In genomic region chr1:177744521-177745325, GRCm38 (mm10) we compare ENCODE assay signal across 27 mouse cellular contexts. TPM values are rescaled to one million over a fixed set of nuclear protein-coding genes. Genes with fewer than 3 reads are reported as not detected.
DNase-seq lines count a peak whose midpoint lies in the region; ATAC-seq and TF ChIP-seq lines count a peak whose summit lies in the region.
"Had no signal": no experiment of that assay in that cellular context is flagged by ENCODE, and none has a peak within 500 bp of the region (broad histone marks: within the 10 kb centered on the region; RNA-seq: fewer than 3 reads in every experiment).

No protein-coding gene starts in this region.

- H3K4me3 ChIP-seq in kidney, embryonic 14.5 days (ENCODE audit: low read length), result no peak overlapping the region
- H3K4me3 ChIP-seq in midbrain, embryonic 11.5 days (ENCODE audit: low read depth, low read length), result no peak overlapping the region
- no peak overlapping the region for H3K4me3 ChIP-seq in midbrain, embryonic 10.5 days
- H3K4me3 ChIP-seq in kidney, postnatal 0 days (replicated peaks; ENCODE audit: low read depth, low read length), result no peak overlapping the region
- no peak overlapping the region for H3K4me3 ChIP-seq in forebrain, embryonic 15.5 days
- H3K4me3 ChIP-seq: embryonic facial prominence, embryonic 13.5 days; hindbrain, embryonic 13.5 days; left cerebral cortex, adult 2 months; limb, embryonic 10.5 days; midbrain, embryonic 12.5 days had no signal

- no peaks in the 10 kb centered on the region for H3K27me3 ChIP-seq in kidney, embryonic 14.5 days (ENCODE audit: control insufficient read depth, insufficient read depth, low read length)
- H3K27me3 ChIP-seq in midbrain, embryonic 11.5 days (ENCODE audit: control insufficient read depth, insufficient read depth, low read length), result no peaks in the 10 kb centered on the region
- H3K27me3 ChIP-seq in midbrain, embryonic 10.5 days (ENCODE audit: low read depth, poor library complexity, severe bottlenecking), result no peaks in the 10 kb centered on the region
- no peaks in the 10 kb centered on the region for H3K27me3 ChIP-seq in kidney, postnatal 0 days (ENCODE audit: insufficient read depth, low read length)
- no peaks in the 10 kb centered on the region for H3K27me3 ChIP-seq in forebrain, embryonic 15.5 days
- H3K27me3 ChIP-seq: embryonic facial prominence, embryonic 13.5 days; hindbrain, embryonic 13.5 days; midbrain, embryonic 12.5 days had no signal

- no peaks in the 10 kb centered on the region for H3K4me1 ChIP-seq in kidney, embryonic 14.5 days (ENCODE audit: control insufficient read depth, insufficient read depth, low read length)
- no peaks in the 10 kb centered on the region for H3K4me1 ChIP-seq in midbrain, embryonic 11.5 days (ENCODE audit: control insufficient read depth, insufficient read depth, low read length)
- H3K4me1 ChIP-seq in midbrain, embryonic 10.5 days, result no peaks in the 10 kb centered on the region
- H3K4me1 ChIP-seq in kidney, postnatal 0 days (replicated peaks; ENCODE audit: insufficient read depth, low read length), result no peaks in the 10 kb centered on the region
- H3K4me1 ChIP-seq in forebrain, embryonic 15.5 days, result no peaks in the 10 kb centered on the region
- H3K4me1 ChIP-seq: embryonic facial prominence, embryonic 13.5 days; hindbrain, embryonic 13.5 days; limb, embryonic 10.5 days; midbrain, embryonic 12.5 days had no signal

- H3K27ac ChIP-seq in kidney, embryonic 14.5 days (ENCODE audit: low read depth, low read length), result no peak overlapping the region
- H3K27ac ChIP-seq in midbrain, embryonic 11.5 days (ENCODE audit: low read depth, low read length), result no peak overlapping the region
- no peak overlapping the region for H3K27ac ChIP-seq in midbrain, embryonic 10.5 days (replicated peaks)
- no peak overlapping the region for H3K27ac ChIP-seq in kidney, postnatal 0 days
- no peak overlapping the region for H3K27ac ChIP-seq in forebrain, embryonic 15.5 days (replicated peaks)
- H3K27ac ChIP-seq: embryonic facial prominence, embryonic 13.5 days; hindbrain, embryonic 13.5 days; left cerebral cortex, adult 2 months; limb, embryonic 10.5 days; macrophage; midbrain, embryonic 12.5 days had no signal

- no peaks in the 10 kb centered on the region for H3K36me3 ChIP-seq in kidney, embryonic 14.5 days (ENCODE audit: control insufficient read depth, insufficient read depth, low read length)
- no peaks in the 10 kb centered on the region for H3K36me3 ChIP-seq in midbrain, embryonic 11.5 days (ENCODE audit: control insufficient read depth, insufficient read depth, low read length)
- H3K36me3 ChIP-seq in midbrain, embryonic 10.5 days, result 0 out of 2 replicates have a peak, but pooled peaks cover 5% of the 10 kb centered on the region
- no peaks in the 10 kb centered on the region for H3K36me3 ChIP-seq in kidney, postnatal 0 days (ENCODE audit: insufficient read depth, low read length)
- no peaks in the 10 kb centered on the region for H3K36me3 ChIP-seq in forebrain, embryonic 15.5 days
- H3K36me3 ChIP-seq: embryonic facial prominence, embryonic 13.5 days; midbrain, embryonic 12.5 days had no signal

- no peak for TF ChIP-seq CTCF in kidney, postnatal 0 days (IDR thresholded peaks at IDR 0.05; ENCODE audit: low read depth)

- no peak overlapping the region for H3K4me2 ChIP-seq in kidney, embryonic 14.5 days (replicated peaks; ENCODE audit: low read depth, low read length)
- H3K4me2 ChIP-seq in midbrain, embryonic 11.5 days, result no peak overlapping the region
- H3K4me2 ChIP-seq in kidney, postnatal 0 days (ENCODE audit: low read length), result no peak overlapping the region
- no peak overlapping the region for H3K4me2 ChIP-seq in forebrain, embryonic 15.5 days (replicated peaks)
- H3K4me2 ChIP-seq: embryonic facial prominence, embryonic 13.5 days; heart, embryonic 11.5 days; hindbrain, embryonic 13.5 days; midbrain, embryonic 12.5 days had no signal

- peak; percentile 30 for DNase-seq in kidney, adult 11 months
- DNase-seq in midbrain, embryonic 11.5 days (ENCODE audit: low spot score, missing footprints), result peak; percentile 19
- DNase-seq in midbrain, embryonic 10.5 days (ENCODE audit: low spot score), result no peak
- peak; percentile 15 for DNase-seq in kidney, postnatal 0 days (ENCODE audit: low spot score)
- DNase-seq in urinary bladder, adult 18-20 months (ENCODE audit: low spot score in 2 of 2), result no peak
- no peak for DNase-seq in urinary bladder, postnatal 14 days (ENCODE audit: low spot score)
- DNase-seq: adrenal gland, postnatal 10 days; cerebellum, adult 9-11 months; gastrocnemius, postnatal 25 days; heart, postnatal 10 days; lung, adult 18-20 months; right cerebral cortex, adult 18-20 months; thymus, postnatal 14 days had no signal

- ATAC-seq in kidney, embryonic 14.5 days (ENCODE audit: low FRiP score, low TSS enrichment), result no peak
- ATAC-seq in midbrain, embryonic 11.5 days (ENCODE audit: low FRiP score), result no peak
- no peak for ATAC-seq in kidney, postnatal 0 days (replicated peaks; ENCODE audit: low FRiP score, low read depth)
- ATAC-seq in forebrain, embryonic 15.5 days (replicated peaks), result no peak
- ATAC-seq: activated CD4-positive, CD25-positive, alpha-beta regulatory T cell, adult 4 months; forebrain, embryonic 14.5 days; inflammation-experienced regulatory T-cells, adult 6 months had no signal

- 80% methylated on average over 7 of the region's 7 CpGs for WGBS in kidney, embryonic 14.5 days
- WGBS in midbrain, embryonic 11.5 days, result 89% methylated on average over 7 of the region's 7 CpGs
- 84% methylated on average over 7 of the region's 7 CpGs for WGBS in midbrain, embryonic 10.5 days
- WGBS in kidney, postnatal 0 days, result 66% methylated on average over 7 of the region's 7 CpGs
- 83% methylated on average over 7 of the region's 7 CpGs for WGBS in forebrain, embryonic 15.5 days

- H3K9ac ChIP-seq in kidney, embryonic 14.5 days (ENCODE audit: low read depth, low read length), result no peak overlapping the region
- H3K9ac ChIP-seq in midbrain, embryonic 11.5 days (ENCODE audit: low read length), result no peak overlapping the region
- no peak overlapping the region for H3K9ac ChIP-seq in kidney, postnatal 0 days (ENCODE audit: low read depth, low read length)
- no peak overlapping the region for H3K9ac ChIP-seq in forebrain, embryonic 15.5 days (replicated peaks)
- H3K9ac ChIP-seq: embryonic facial prominence, embryonic 13.5 days; hindbrain, embryonic 13.5 days; midbrain, embryonic 12.5 days had no signal

- H3K9me3 ChIP-seq in kidney, embryonic 14.5 days (ENCODE audit: control insufficient read depth, low read length), result peaks cover 9% of the 10 kb centered on the region
- H3K9me3 ChIP-seq in midbrain, embryonic 11.5 days (ENCODE audit: control insufficient read depth, low read length), result peaks cover 3% of the 10 kb centered on the region; the same call in 1 of the 2 replicates
- H3K9me3 ChIP-seq in midbrain, embryonic 10.5 days (replicated peaks), result peaks cover 9% of the 10 kb centered on the region; the same call in 1 of the 2 replicates
- H3K9me3 ChIP-seq in kidney, postnatal 0 days (replicated peaks; ENCODE audit: low read length), result 0 out of 2 replicates have a peak, but pooled peaks cover 8% of the 10 kb centered on the region
- peaks cover 7% of the 10 kb centered on the region; the same call in 1 of the 2 replicates for H3K9me3 ChIP-seq in forebrain, embryonic 15.5 days

RNA-seq across cellular contexts. Expression of gene 1700016C15Rik, which starts 15.1 kb away (rescaled TPM):
- not detected in 2 replicates for polyA plus RNA-seq in kidney, embryonic 14.5 days (2014; fragmentation: Nextera tagmentation; extraction: Ambion mirVana)
- not detected in 2 replicates for polyA plus RNA-seq in midbrain, embryonic 11.5 days (2014; fragmentation: Nextera tagmentation; extraction: Ambion mirVana)
- polyA plus RNA-seq in midbrain, embryonic 10.5 days (2016; fragmentation: Nextera tagmentation; extraction: Ambion mirVana), result not detected in 2 replicates
- 6.3 and 9.1 TPM in 2 replicates for polyA plus RNA-seq in kidney, postnatal 0 days (2015; fragmentation: Nextera tagmentation; extraction: Ambion mirVana)
- not detected in 2 replicates for polyA plus RNA-seq in forebrain, embryonic 15.5 days (2015; fragmentation: Nextera tagmentation; extraction: Ambion mirVana)
- polyA plus RNA-seq: embryonic facial prominence, embryonic 13.5 days; forebrain, embryonic 14.5 days; heart, embryonic 11.5 days; limb, embryonic 10.5 days; liver, adult 2 months; macrophage; midbrain, embryonic 12.5 days; neural tube, embryonic 11.5 days had no signal

RNA-seq across cellular contexts. Expression of gene Adss, which starts 51.6 kb away (rescaled TPM):
- polyA plus RNA-seq in kidney, embryonic 14.5 days (2014; fragmentation: Nextera tagmentation; extraction: Ambion mirVana), result 51.3 and 65.8 TPM in 2 replicates
- polyA plus RNA-seq in midbrain, embryonic 11.5 days (2014; fragmentation: Nextera tagmentation; extraction: Ambion mirVana), result 62.4 and 71.5 TPM in 2 replicates
- 49.1 and 55.7 TPM in 2 replicates for polyA plus RNA-seq in midbrain, embryonic 10.5 days (2016; fragmentation: Nextera tagmentation; extraction: Ambion mirVana)
- polyA plus RNA-seq in kidney, postnatal 0 days (2015; fragmentation: Nextera tagmentation; extraction: Ambion mirVana), result 51.1 and 53.5 TPM in 2 replicates
- polyA plus RNA-seq in forebrain, embryonic 15.5 days (2015; fragmentation: Nextera tagmentation; extraction: Ambion mirVana), result 50.5 and 54.4 TPM in 2 replicates

Comparison
In these comparisons a context has a peak if more than half of its experiments do, and no peak if none do; other contexts are left out.
1. DNase-seq: peak in kidney, adult 11 months (single experiment), midbrain, embryonic 11.5 days (single experiment) and kidney, postnatal 0 days (single experiment); none in midbrain, embryonic 10.5 days (single experiment), urinary bladder, adult 18-20 months (0 of 2) and urinary bladder, postnatal 14 days (single experiment).